Mouse (Mus musculus): ENCODE results near the gene St6galnac5. TPM values are rescaled to one million over a fixed set of nuclear protein-coding genes. Genes with fewer than 3 reads are reported as not detected.

The St6galnac5 gene
- 25.9 and 38.6 TPM in 2 replicates for polyA plus RNA-seq (2015; fragmentation: Nextera tagmentation; extraction: Ambion mirVana)

DNA sequence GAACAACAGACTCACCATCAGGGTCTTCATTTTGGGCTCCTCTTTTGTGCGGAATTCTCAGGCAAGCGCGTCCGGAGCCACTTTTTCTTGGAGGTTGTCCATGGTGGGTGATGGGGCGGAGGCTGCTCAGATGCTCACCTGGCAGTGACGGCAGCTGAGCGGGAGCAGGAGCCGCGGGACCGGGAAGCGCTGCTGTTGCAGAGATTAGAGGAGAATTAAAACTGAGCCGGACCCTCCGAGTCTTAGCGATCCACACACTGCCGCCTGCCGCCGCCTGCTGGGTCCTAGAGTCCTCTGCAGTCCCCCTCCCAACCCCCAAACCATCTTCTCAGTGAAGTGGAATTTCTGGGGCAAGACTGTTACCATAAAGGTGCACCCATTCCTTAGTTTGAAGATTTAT, at the start of gene St6galnac5:
Gene St6galnac5, minus strand, starts transcription at position 259 of the 400 bp plus-strand sequence.
- H3K4me1 ChIP-seq (ENCODE audit: control insufficient read depth, insufficient read depth, low read length) = peaks cover 13% of the 10 kb centered on the region
- peak within 1 kb of the TSS; percentile 72 for H3K27ac ChIP-seq (ENCODE audit: low read length)
- H3K4me2 ChIP-seq (ENCODE audit: low read length) = peak within 1 kb of the TSS; percentile 88
- H3K9ac ChIP-seq (ENCODE audit: low read depth, low read length) = peak within 1 kb of the TSS; percentile 71
- no peaks in the 10 kb centered on the region for H3K9me3 ChIP-seq (replicated peaks; ENCODE audit: control insufficient read depth, low read length, poor library complexity, severe bottlenecking)
- no peaks in the 10 kb centered on the region for H3K36me3 ChIP-seq (ENCODE audit: control insufficient read depth, insufficient read depth, low read length)
- ATAC-seq = peak; percentile 59
- 0% methylated on average over 17 of the region's 17 CpGs for WGBS
- peak within 1 kb of the TSS; percentile 52 for H3K4me3 ChIP-seq (ENCODE audit: low read depth, low read length)
- no peaks in the 10 kb centered on the region for H3K27me3 ChIP-seq (ENCODE audit: control insufficient read depth, insufficient read depth, low read depth, low read length)

DNA sequence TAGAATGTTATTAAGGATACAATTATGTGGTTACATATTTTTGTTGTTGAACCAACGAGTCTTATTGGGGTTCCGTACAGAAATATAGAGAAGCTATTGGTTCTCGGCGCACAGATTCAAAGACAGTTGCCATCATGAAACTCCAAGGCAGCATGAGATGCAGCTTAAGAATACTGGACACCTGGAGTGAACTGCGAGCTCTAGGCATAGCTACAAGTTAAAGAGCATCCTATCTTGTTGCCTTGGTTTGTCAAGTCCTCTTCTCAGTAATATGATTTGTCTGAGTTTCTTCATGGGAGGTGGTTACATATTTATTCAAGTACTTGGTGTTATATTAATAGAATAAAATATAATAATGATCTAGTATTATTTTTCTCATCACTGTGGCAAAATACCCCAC, 48.7 kb upstream of the St6galnac5 start:
- no peak for ATAC-seq
- no peak overlapping the region for H3K4me2 ChIP-seq (ENCODE audit: low read length)
- H3K27me3 ChIP-seq (ENCODE audit: control insufficient read depth, insufficient read depth, low read depth, low read length) = no peaks in the 10 kb centered on the region
- no peak overlapping the region for H3K9ac ChIP-seq (ENCODE audit: low read depth, low read length)
- no peaks in the 10 kb centered on the region for H3K4me1 ChIP-seq (ENCODE audit: control insufficient read depth, insufficient read depth, low read length)
- H3K27ac ChIP-seq (ENCODE audit: low read length) = no peak overlapping the region
- H3K4me3 ChIP-seq (ENCODE audit: low read depth, low read length) = no peak overlapping the region
- no peaks in the 10 kb centered on the region for H3K9me3 ChIP-seq (replicated peaks; ENCODE audit: control insufficient read depth, low read length, poor library complexity, severe bottlenecking)
- H3K36me3 ChIP-seq (ENCODE audit: control insufficient read depth, insufficient read depth, low read length) = no peaks in the 10 kb centered on the region
- WGBS = 94% methylated on average over 5 of the region's 5 CpGs

DNA sequence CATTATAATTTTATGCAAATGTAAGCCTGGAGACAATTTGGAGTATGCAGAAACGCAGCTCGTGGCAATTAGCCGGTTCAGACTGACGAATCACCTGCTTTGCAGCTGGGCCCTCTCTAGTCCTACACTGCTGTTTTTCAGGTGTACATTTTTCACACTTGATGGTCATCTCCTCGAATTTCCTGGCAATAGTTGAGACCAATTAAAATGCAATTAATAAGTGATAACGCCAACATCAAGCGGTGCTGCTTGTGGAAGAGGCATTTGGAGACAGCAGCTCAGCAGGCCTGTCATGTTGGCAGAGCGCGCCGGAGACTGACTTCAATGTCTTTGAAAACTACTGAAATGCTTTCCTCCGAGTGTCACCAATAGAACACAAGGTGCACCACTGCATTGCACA, 42.0 kb upstream of the St6galnac5 start:
- Histone ChIP-seq H3K27me3 (ENCODE audit: control insufficient read depth, insufficient read depth, low read depth, low read length) (no peaks in the 10 kb centered on the region), H3K36me3 (ENCODE audit: control insufficient read depth, insufficient read depth, low read length) (no peaks in the 10 kb centered on the region), H3K9ac (ENCODE audit: low read depth, low read length) (no peak overlapping the region), H3K4me2 (ENCODE audit: low read length) (no peak overlapping the region), H3K4me3 (ENCODE audit: low read depth, low read length) (no peak overlapping the region), H3K9me3 (replicated peaks; ENCODE audit: control insufficient read depth, low read length, poor library complexity, severe bottlenecking) (no peaks in the 10 kb centered on the region), H3K4me1 (ENCODE audit: control insufficient read depth, insufficient read depth, low read length) (no peaks in the 10 kb centered on the region), H3K27ac (ENCODE audit: low read length) (no peak overlapping the region)
- ATAC-seq = no peak
- WGBS = 73% methylated on average over 11 of the region's 11 CpGs

DNA sequence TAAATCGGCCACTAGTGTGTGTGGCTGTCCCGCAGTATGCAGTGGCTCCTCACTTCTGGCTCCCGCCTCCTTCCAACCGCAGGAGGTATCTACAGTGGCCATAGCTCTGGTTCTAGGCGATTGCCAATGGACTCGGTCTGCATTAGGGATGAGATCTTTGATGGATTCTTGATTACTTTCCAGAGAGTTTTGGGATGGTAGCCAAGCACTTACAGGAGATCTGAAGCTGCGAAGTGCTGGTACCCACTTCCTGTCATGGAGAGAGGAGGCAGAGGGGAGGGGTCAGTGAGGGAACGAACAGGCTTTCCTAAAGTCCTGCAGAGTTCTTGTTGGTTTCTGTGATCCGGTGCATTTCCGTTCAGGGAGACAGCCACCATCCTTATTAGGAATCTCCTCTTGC, 36.0 kb upstream of the St6galnac5 start:
- WGBS = 77% methylated on average over 10 of the region's 10 CpGs
- ATAC-seq = no peak
- H3K4me2 ChIP-seq (ENCODE audit: low read length) = no peak overlapping the region

DNA sequence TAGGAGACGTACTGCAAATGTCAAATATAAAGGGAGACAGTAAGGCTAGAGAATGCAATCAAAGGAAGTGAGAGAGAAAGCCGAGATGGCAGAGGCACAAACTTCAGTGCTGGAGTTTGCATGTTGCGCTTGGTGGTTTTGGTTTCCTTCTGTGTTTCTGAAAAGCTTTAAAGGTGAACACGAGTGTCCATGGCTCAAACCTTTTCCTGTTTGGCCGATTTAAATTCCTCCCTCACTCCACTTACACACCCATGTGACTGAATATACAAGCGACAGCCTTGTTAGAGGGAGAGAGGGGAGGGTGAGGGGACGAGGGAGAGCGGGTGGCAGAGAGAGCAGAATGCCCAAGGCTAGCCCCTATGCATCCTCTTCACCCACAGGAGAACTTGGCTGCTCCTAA, 34.3 kb upstream of the St6galnac5 start:
- no peak overlapping the region for H3K4me2 ChIP-seq (ENCODE audit: low read length)
- H3K4me1 ChIP-seq (ENCODE audit: control insufficient read depth, insufficient read depth, low read length) = no peaks in the 10 kb centered on the region
- no peaks in the 10 kb centered on the region for H3K36me3 ChIP-seq (ENCODE audit: control insufficient read depth, insufficient read depth, low read length)
- no peaks in the 10 kb centered on the region for H3K27me3 ChIP-seq (ENCODE audit: control insufficient read depth, insufficient read depth, low read depth, low read length)
- H3K9ac ChIP-seq (ENCODE audit: low read depth, low read length) = no peak overlapping the region
- H3K9me3 ChIP-seq (replicated peaks; ENCODE audit: control insufficient read depth, low read length, poor library complexity, severe bottlenecking) = no peaks in the 10 kb centered on the region
- 76% methylated on average over 8 of the region's 8 CpGs for WGBS
- no peak overlapping the region for H3K27ac ChIP-seq (ENCODE audit: low read length)
- H3K4me3 ChIP-seq (ENCODE audit: low read depth, low read length) = no peak overlapping the region
- no peak for ATAC-seq

More for the DNA sequence above, 36.0 kb upstream of the St6galnac5 start:
- H3K4me3 ChIP-seq (ENCODE audit: low read depth, low read length) = no peak overlapping the region
- no peak overlapping the region for H3K9ac ChIP-seq (ENCODE audit: low read depth, low read length)
- H3K27me3 ChIP-seq (ENCODE audit: control insufficient read depth, insufficient read depth, low read depth, low read length) = no peaks in the 10 kb centered on the region
- no peaks in the 10 kb centered on the region for H3K36me3 ChIP-seq (ENCODE audit: control insufficient read depth, insufficient read depth, low read length)
- no peaks in the 10 kb centered on the region for H3K9me3 ChIP-seq (replicated peaks; ENCODE audit: control insufficient read depth, low read length, poor library complexity, severe bottlenecking)
- H3K27ac ChIP-seq (ENCODE audit: low read length) = no peak overlapping the region
- H3K4me1 ChIP-seq (ENCODE audit: control insufficient read depth, insufficient read depth, low read length) = no peaks in the 10 kb centered on the region

DNA sequence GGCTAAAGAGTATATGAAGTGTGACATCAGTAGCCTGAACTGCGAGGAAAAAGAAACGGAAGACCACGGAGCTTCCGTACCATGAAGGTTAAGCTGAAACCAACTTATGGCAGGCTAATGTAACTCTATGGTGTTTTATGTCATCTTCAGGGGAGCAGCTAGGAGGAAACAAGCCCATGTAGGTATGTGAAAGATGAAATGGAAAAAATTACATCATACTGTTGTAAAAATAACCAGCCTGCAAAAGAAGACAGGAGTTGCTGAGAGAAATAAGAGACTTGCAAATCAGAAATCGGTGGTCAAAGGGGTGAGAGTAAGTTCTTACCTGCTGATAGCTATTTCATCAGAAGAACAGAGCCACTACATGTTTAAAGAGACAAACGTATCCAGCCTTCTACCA, 24.8 kb upstream of the St6galnac5 start:
- ATAC-seq = no peak
- H3K27me3 ChIP-seq (ENCODE audit: control insufficient read depth, insufficient read depth, low read depth, low read length) = no peaks in the 10 kb centered on the region
- H3K4me3 ChIP-seq (ENCODE audit: low read depth, low read length) = no peak overlapping the region
- WGBS = 91% methylated on average over 6 of the region's 6 CpGs
- H3K9ac ChIP-seq (ENCODE audit: low read depth, low read length) = no peak overlapping the region
- H3K4me2 ChIP-seq (ENCODE audit: low read length) = no peak overlapping the region
- no peaks in the 10 kb centered on the region for H3K4me1 ChIP-seq (ENCODE audit: control insufficient read depth, insufficient read depth, low read length)
- no peak overlapping the region for H3K27ac ChIP-seq (ENCODE audit: low read length)
- H3K9me3 ChIP-seq (replicated peaks; ENCODE audit: control insufficient read depth, low read length, poor library complexity, severe bottlenecking) = no peaks in the 10 kb centered on the region
- H3K36me3 ChIP-seq (ENCODE audit: control insufficient read depth, insufficient read depth, low read length) = no peaks in the 10 kb centered on the region

DNA sequence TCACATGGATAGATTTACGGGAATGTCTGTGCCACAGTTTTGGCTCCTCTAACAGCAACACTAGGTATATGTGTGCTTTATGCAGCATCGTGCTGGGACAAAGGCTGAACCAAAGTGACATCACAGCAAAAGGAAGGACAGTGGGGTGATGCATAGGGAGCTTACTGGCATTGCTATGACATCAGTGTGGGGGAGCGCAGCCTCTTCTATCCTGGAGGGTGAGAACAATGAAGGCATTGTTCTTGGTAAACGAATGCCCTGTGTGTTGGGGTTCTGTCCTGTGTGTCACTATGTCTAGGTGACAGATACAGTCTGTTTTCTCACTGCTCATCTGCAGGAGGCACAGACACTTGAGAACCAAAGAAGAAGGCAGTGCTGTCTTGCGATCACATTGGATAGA, 16.9 kb upstream of the St6galnac5 start:
- H3K4me2 ChIP-seq (ENCODE audit: low read length) = no peak overlapping the region
- H3K9me3 ChIP-seq (replicated peaks; ENCODE audit: control insufficient read depth, low read length, poor library complexity, severe bottlenecking) = no peaks in the 10 kb centered on the region
- no peak for ATAC-seq
- H3K27ac ChIP-seq (ENCODE audit: low read length) = no peak overlapping the region
- no peak overlapping the region for H3K9ac ChIP-seq (ENCODE audit: low read depth, low read length)
- no peaks in the 10 kb centered on the region for H3K36me3 ChIP-seq (ENCODE audit: control insufficient read depth, insufficient read depth, low read length)
- no peak overlapping the region for H3K4me3 ChIP-seq (ENCODE audit: low read depth, low read length)
- no peaks in the 10 kb centered on the region for H3K27me3 ChIP-seq (ENCODE audit: control insufficient read depth, insufficient read depth, low read depth, low read length)
- 72% methylated on average over 5 of the region's 5 CpGs for WGBS
- H3K4me1 ChIP-seq (ENCODE audit: control insufficient read depth, insufficient read depth, low read length) = no peaks in the 10 kb centered on the region

DNA sequence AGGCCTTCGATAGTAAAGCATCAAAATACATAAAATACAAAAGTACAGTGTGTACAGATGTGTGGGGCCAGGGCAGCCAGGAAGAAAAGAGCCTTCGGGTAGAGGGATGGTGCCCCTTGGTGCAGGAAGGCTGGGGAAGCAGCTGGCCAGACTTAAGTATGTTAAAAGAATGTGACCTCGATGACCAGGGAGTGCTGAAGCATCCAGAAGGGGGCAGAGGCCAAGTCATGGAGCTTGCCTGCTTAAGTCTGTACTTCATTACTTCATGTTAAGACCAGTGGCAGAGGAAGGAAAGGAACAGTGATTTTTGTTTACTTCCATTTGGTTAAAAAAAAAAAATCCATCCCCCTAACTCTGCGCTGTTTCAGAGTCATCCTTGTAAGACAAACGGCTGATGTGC, 16.1 kb upstream of the St6galnac5 start:
- Histone ChIP-seq H3K27me3 (ENCODE audit: control insufficient read depth, insufficient read depth, low read depth, low read length) (no peaks in the 10 kb centered on the region), H3K4me3 (ENCODE audit: low read depth, low read length) (no peak overlapping the region), H3K27ac (ENCODE audit: low read length) (no peak overlapping the region), H3K9me3 (replicated peaks; ENCODE audit: control insufficient read depth, low read length, poor library complexity, severe bottlenecking) (no peaks in the 10 kb centered on the region), H3K9ac (ENCODE audit: low read depth, low read length) (no peak overlapping the region), H3K36me3 (ENCODE audit: control insufficient read depth, insufficient read depth, low read length) (no peaks in the 10 kb centered on the region), H3K4me2 (ENCODE audit: low read length) (no peak overlapping the region), H3K4me1 (ENCODE audit: control insufficient read depth, insufficient read depth, low read length) (no peaks in the 10 kb centered on the region)
- WGBS = 49% methylated on average over 5 of the region's 5 CpGs
- ATAC-seq = no peak

DNA sequence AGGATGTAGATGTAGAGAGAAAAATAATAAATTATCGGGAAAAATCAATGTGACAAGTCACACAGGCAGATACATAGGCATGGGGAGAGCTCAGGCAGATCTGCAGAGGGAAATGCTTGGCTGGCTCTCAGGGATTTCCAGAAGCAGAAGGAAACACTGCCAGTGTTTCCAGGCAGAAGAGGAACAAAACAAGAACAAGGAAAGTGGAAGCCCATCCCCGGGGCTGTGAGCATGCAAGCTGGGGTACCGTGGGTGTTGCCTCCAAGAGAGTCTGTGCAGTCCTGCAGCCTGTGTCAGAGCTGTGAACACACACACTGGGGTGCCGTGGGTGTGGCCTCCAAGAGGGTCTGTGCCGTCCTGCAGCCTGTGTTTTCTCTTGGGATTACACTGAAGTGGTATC, 11.6 kb upstream of the St6galnac5 start:
- H3K27me3 ChIP-seq (ENCODE audit: control insufficient read depth, insufficient read depth, low read depth, low read length) = no peaks in the 10 kb centered on the region
- no peak for ATAC-seq
- no peaks in the 10 kb centered on the region for H3K4me1 ChIP-seq (ENCODE audit: control insufficient read depth, insufficient read depth, low read length)
- H3K4me3 ChIP-seq (ENCODE audit: low read depth, low read length) = no peak overlapping the region
- H3K4me2 ChIP-seq (ENCODE audit: low read length) = no peak overlapping the region
- H3K36me3 ChIP-seq (ENCODE audit: control insufficient read depth, insufficient read depth, low read length) = no peaks in the 10 kb centered on the region
- WGBS = 66% methylated on average over 5 of the region's 5 CpGs
- no peak overlapping the region for H3K27ac ChIP-seq (ENCODE audit: low read length)
- no peak overlapping the region for H3K9ac ChIP-seq (ENCODE audit: low read depth, low read length)
- no peaks in the 10 kb centered on the region for H3K9me3 ChIP-seq (replicated peaks; ENCODE audit: control insufficient read depth, low read length, poor library complexity, severe bottlenecking)

DNA sequence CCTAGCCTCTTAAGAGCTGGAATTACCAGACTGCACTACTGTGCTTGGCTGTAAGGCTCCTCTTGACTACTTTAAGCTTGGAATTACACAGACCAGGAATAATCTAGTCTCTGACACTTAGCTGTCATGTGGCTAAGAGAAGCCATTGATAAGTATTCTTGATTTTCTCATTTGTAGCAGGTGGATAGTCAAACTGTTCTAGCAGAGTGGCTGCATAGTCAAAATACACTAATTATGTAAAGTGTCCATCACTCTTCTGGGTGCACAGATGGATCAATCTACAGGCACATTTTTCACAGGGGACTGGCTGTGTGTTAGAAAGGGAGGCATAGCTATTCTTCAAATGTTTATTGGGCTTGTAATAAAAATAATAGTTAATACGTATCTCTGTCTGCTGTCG, 8.7 kb upstream of the St6galnac5 start:
- no peak overlapping the region for H3K4me3 ChIP-seq (ENCODE audit: low read depth, low read length)
- no peak overlapping the region for H3K9ac ChIP-seq (ENCODE audit: low read depth, low read length)
- H3K36me3 ChIP-seq (ENCODE audit: control insufficient read depth, insufficient read depth, low read length) = no peaks in the 10 kb centered on the region
- H3K4me2 ChIP-seq (ENCODE audit: low read length) = no peak overlapping the region
- 94% methylated on average over 2 of the region's 2 CpGs for WGBS
- H3K27me3 ChIP-seq (ENCODE audit: control insufficient read depth, insufficient read depth, low read depth, low read length) = no peaks in the 10 kb centered on the region
- no peaks in the 10 kb centered on the region for H3K9me3 ChIP-seq (replicated peaks; ENCODE audit: control insufficient read depth, low read length, poor library complexity, severe bottlenecking)
- H3K4me1 ChIP-seq (ENCODE audit: control insufficient read depth, insufficient read depth, low read length) = no peaks in the 10 kb centered on the region
- no peak for ATAC-seq
- no peak overlapping the region for H3K27ac ChIP-seq (ENCODE audit: low read length)
